Mouse (Mus musculus): ENCODE results near the gene Gm48551.

GRCm38 (mm10) chr10:81420191-81420767 lies 36.0 kb downstream of the Gm48551 start:
- TF ChIP-seq CTCF (IDR thresholded peaks at IDR 0.05; ENCODE audit: insufficient read depth, low read length) (no peak), POLR2A (IDR thresholded peaks at IDR 0.05; ENCODE audit: borderline replicate concordance, extremely low read depth, low read depth, low read length) (no peak)

All from lung, adult 2 months (tissue).